Mouse (Mus musculus) hindbrain, embryonic 16.5 days (tissue): ENCODE results near the gene Auts2. TPM values are rescaled to one million over a fixed set of nuclear protein-coding genes. Genes with fewer than 3 reads are reported as not detected.
A peak's percentile ranks its signal among the peaks of the same experiment; 100 is the strongest.

ENCODE experiments used
- ATAC-seq: fragments of 200-750 bp; cut with Nextera tagmentation; 2 replicates; pipeline ENCODE4 v1.8.0; 2017; ENCODE audit warnings: moderate TSS enrichment, moderate library complexity
- H3K27ac ChIP-seq: fragments of 300-500 bp; sonication (generic); 2 replicates; pipeline ENCODE4 v1.5.1; 2014; ENCODE audit warnings: low read depth, mild to moderate bottlenecking, control low read depth, low read length, moderate library complexity
- H3K27me3 ChIP-seq: fragments of 300-500 bp; sonication (generic); replicated peaks from 2 replicates; pipeline ENCODE4 v1.6.1; 2014; ENCODE audit warnings: low read length; ENCODE audit not compliant: control insufficient read depth, insufficient read depth
- H3K36me3 ChIP-seq: fragments of 300-500 bp; sonication (generic); 2 replicates; pipeline ENCODE4 v1.6.1; 2014; ENCODE audit warnings: mild to moderate bottlenecking, low read length, moderate library complexity, mixed read lengths; ENCODE audit not compliant: control insufficient read depth, insufficient read depth
- H3K4me1 ChIP-seq: fragments of 300-500 bp; sonication (generic); 2 replicates; pipeline ENCODE4 v1.6.1; 2014; ENCODE audit warnings: low read depth, low read length; ENCODE audit not compliant: control insufficient read depth, insufficient read depth
- H3K4me2 ChIP-seq: fragments of 300-500 bp; sonication (generic); 2 replicates; pipeline ENCODE4 v1.6.1; 2014; ENCODE audit warnings: mild to moderate bottlenecking, low read length, control low read depth, moderate library complexity
- H3K4me3 ChIP-seq: fragments of 300-500 bp; sonication (generic); 2 replicates; pipeline ENCODE4 v1.5.1; 2014; ENCODE audit warnings: mild to moderate bottlenecking, low read length, control low read depth, moderate library complexity
- H3K9ac ChIP-seq: fragments of 300-500 bp; sonication (generic); 2 replicates; pipeline ENCODE4 v1.6.1; 2014; ENCODE audit warnings: low read depth, mild to moderate bottlenecking, control low read depth, low read length, moderate library complexity
- H3K9me3 ChIP-seq: fragments of 300-500 bp; sonication (generic); 2 replicates; pipeline ENCODE4 v1.6.1; 2014; ENCODE audit warnings: mild to moderate bottlenecking, low read length, moderate library complexity; ENCODE audit not compliant: control insufficient read depth
- WGBS: fragments of 180-500 bp; shearing (Covaris S2); extraction: QIAGEN DNeasy Blood & Tissue Kit; methylation state at CpG from one replicate; pipeline ENCODE4 v1.1.7; 2014; 5-methylcytosine and 5-hydroxymethylcytosine counted together
- polyA plus RNA-seq: library from polyadenylated mRNA; unstranded; fragments of >200 nt; fragmentation: Nextera tagmentation; extraction: Ambion mirVana; gene quantifications from 2 replicates; pipeline ENCODE4 v1.2.1, GENCODE M21; 2015

Gene Auts2
- polyA plus RNA-seq, 1 experiment from 2014 or later: 43.2 TPM

GRCm38 (mm10) chr5:132472184-132472829 lies 70.8 kb downstream of the Auts2 start:
- Histone ChIP-seq H3K36me3 (no peaks in the 10 kb centered on the region), H3K27ac (no peak overlapping the region), H3K27me3 (no peaks in the 10 kb centered on the region), H3K4me3 (no peak overlapping the region), H3K4me2 (no peak overlapping the region), H3K9ac (no peak overlapping the region), H3K4me1 (peaks cover 16% of the 10 kb centered on the region), H3K9me3 (no peaks in the 10 kb centered on the region)
- 64% methylated on average over 5 of the region's 5 CpGs for whole genome bisulfite sequencing
- ATAC-seq: no peak

DNA sequence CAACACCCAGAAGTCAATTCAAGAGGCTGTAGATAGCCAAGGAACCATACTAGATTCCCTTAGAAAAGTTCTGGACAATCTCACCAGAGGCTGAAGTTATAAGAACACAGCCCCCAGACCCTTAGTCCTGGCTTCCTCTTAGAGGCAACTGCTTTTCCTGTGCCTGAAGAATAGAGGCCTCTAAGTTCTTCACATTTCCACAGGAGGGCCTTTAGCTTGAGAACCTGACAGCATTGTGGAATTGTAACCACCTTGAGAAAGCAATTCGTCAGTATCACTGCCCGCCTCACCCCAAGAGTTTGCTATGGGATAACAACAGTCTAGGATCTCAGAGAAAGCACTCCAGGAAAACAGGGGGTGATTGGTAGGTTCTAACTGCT lies 75.8 kb downstream of the Auts2 start:
- H3K27ac ChIP-seq: no peak overlapping the region
- 82% methylated on average over 2 of the region's 2 CpGs for WGBS
- no peak overlapping the region for H3K4me2 ChIP-seq
- ATAC-seq: no peak
- H3K9ac ChIP-seq: no peak overlapping the region
- peaks cover 3% of the 10 kb centered on the region for H3K4me1 ChIP-seq
- H3K27me3 ChIP-seq: no peaks in the 10 kb centered on the region
- H3K4me3 ChIP-seq: no peak overlapping the region
- H3K36me3 ChIP-seq: no peaks in the 10 kb centered on the region
- no peaks in the 10 kb centered on the region for H3K9me3 ChIP-seq

- WGBS: 78% methylated on average over 16 of the region's 16 CpGs
- Histone ChIP-seq H3K36me3 (no peaks in the 10 kb centered on the region), H3K9ac (no peak overlapping the region), H3K4me2 (no peak overlapping the region), H3K27me3 (no peaks in the 10 kb centered on the region), H3K9me3 (no peaks in the 10 kb centered on the region), H3K4me3 (no peak overlapping the region), H3K27ac (no peak overlapping the region), H3K4me1 (no peaks in the 10 kb centered on the region)
- ATAC-seq: no peak
Measured at GRCm38 (mm10) chr5:132466427-132467363, 76.4 kb downstream of the Auts2 start.

- WGBS: 54% methylated on average over 11 of the region's 11 CpGs
- no peak overlapping the region for H3K4me2 ChIP-seq
- no peak for ATAC-seq
Measured at GRCm38 (mm10) chr5:132462560-132462959, 80.6 kb downstream of the Auts2 start.

GRCm38 (mm10) chr5:132458498-132458897 lies 84.6 kb downstream of the Auts2 start:
- Histone ChIP-seq H3K4me1 (no peaks in the 10 kb centered on the region), H3K27ac (no peak overlapping the region), H3K4me3 (no peak overlapping the region), H3K9ac (no peak overlapping the region), H3K36me3 (no peaks in the 10 kb centered on the region), H3K9me3 (no peaks in the 10 kb centered on the region), H3K4me2 (no peak overlapping the region), H3K27me3 (no peaks in the 10 kb centered on the region)
- WGBS: 61% methylated on average over 7 of the region's 7 CpGs
- ATAC-seq: no peak

More at GRCm38 (mm10) chr5:132462560-132462959, 80.6 kb downstream of the Auts2 start:
- Histone ChIP-seq H3K9ac (no peak overlapping the region), H3K9me3 (no peaks in the 10 kb centered on the region), H3K27ac (no peak overlapping the region), H3K27me3 (no peaks in the 10 kb centered on the region), H3K4me1 (no peaks in the 10 kb centered on the region), H3K4me3 (no peak overlapping the region), H3K36me3 (no peaks in the 10 kb centered on the region)

DNA sequence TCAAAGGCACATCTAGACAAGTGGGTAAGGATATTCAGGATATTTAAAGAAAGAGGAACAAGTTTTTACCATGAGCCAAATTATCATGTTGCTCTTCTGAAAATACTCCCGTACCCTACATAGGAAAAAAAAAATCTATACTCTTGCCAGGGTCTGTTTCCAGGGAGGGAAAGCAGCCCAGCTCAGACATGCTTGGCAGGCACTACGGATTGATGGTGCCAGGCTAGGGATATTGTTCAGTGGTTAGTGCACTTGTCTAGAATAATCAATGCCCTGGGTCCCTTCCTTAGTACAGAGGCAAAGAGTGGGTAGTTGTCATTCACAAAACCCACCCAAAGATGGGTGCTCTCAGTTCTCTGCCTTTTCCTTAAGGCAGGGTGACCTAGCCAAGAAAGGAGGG lies 90.8 kb downstream of the Auts2 start:
- H3K9me3 ChIP-seq: no peaks in the 10 kb centered on the region
- 51% methylated on average over 2 of the region's 2 CpGs for WGBS
- H3K27ac ChIP-seq: no peak overlapping the region
- H3K4me2 ChIP-seq: no peak overlapping the region
- no peaks in the 10 kb centered on the region for H3K27me3 ChIP-seq
- no peaks in the 10 kb centered on the region for H3K36me3 ChIP-seq
- peaks cover 10% of the 10 kb centered on the region for H3K4me1 ChIP-seq
- H3K9ac ChIP-seq: no peak overlapping the region
- 0 out of 2 replicates have a peak, but pooled peaks have one; percentile 34 for ATAC-seq
- H3K4me3 ChIP-seq: no peak overlapping the region

DNA sequence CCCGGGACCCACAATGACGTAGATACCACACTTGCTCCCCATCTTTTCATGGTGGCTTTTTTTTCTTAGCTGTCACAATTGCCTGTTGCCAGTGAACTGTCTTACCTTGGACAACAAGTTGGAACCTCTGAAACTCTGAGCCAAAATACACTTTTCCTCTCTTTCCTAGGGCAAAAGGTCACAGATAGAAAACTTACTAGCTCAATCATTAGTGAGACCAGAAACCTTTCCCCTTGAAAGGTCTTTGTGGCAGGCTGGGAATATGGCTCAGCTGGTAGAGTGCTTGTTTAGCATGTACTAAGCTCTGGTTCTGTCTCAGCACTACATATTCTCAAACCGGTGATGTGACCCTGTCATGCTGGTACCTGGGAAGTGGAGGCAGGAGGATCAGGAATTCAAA lies 93.1 kb downstream of the Auts2 start:
- no peak overlapping the region for H3K27ac ChIP-seq
- H3K4me1 ChIP-seq: peaks cover 10% of the 10 kb centered on the region
- H3K9me3 ChIP-seq: no peaks in the 10 kb centered on the region
- H3K4me3 ChIP-seq: no peak overlapping the region
- H3K36me3 ChIP-seq: no peaks in the 10 kb centered on the region
- no peak overlapping the region for H3K9ac ChIP-seq
- ATAC-seq: no peak
- no peak overlapping the region for H3K4me2 ChIP-seq
- WGBS: 93% methylated on average over 3 of the region's 3 CpGs
- H3K27me3 ChIP-seq: no peaks in the 10 kb centered on the region

GRCm38 (mm10) chr5:132448401-132449066 lies 94.6 kb downstream of the Auts2 start:
- Histone ChIP-seq H3K36me3 (no peaks in the 10 kb centered on the region), H3K4me2 (no peak overlapping the region), H3K9me3 (no peaks in the 10 kb centered on the region), H3K27me3 (no peaks in the 10 kb centered on the region), H3K4me3 (no peak overlapping the region), H3K27ac (no peak overlapping the region), H3K4me1 (peaks cover 10% of the 10 kb centered on the region), H3K9ac (no peak overlapping the region)
- WGBS: 55% methylated on average over 6 of the region's 6 CpGs
- ATAC-seq: no peak
